Mouse (Mus musculus): ENCODE data around the gene Arl15. TPM values are rescaled to one million over a fixed set of nuclear protein-coding genes. Genes with fewer than 3 reads are reported as not detected.

The Arl15 gene
- polyA plus RNA-seq, 1 experiment from 2014 or later = 10.1 TPM

- peak overlapping the region; percentile 26; the same call in 1 of the 2 replicates for H3K27ac ChIP-seq (ENCODE audit: low read length)
- peak; percentile 35; the same call in 1 of the 2 replicates for ATAC-seq
- H3K4me3 ChIP-seq (ENCODE audit: low read depth, low read length) = no peak overlapping the region
- H3K4me2 ChIP-seq (replicated peaks; ENCODE audit: low read depth, low read length) = no peak overlapping the region
- TF ChIP-seq CTCF (IDR thresholded peaks at IDR 0.05) (no peak), EP300 (IDR thresholded peaks at IDR 0.05) (no peak)
- H3K9ac ChIP-seq (replicated peaks; ENCODE audit: low read depth) = no peak overlapping the region
- no peaks in the 10 kb centered on the region for H3K27me3 ChIP-seq (replicated peaks; ENCODE audit: insufficient read depth, low read length)
- H3K9me3 ChIP-seq (ENCODE audit: low read length) = no peaks in the 10 kb centered on the region
- no peaks in the 10 kb centered on the region for H3K36me3 ChIP-seq (ENCODE audit: insufficient read depth, low read length)
- DNase-seq (ENCODE audit: low spot score) = no peak
- WGBS = 58% methylated on average over 6 of the region's 6 CpGs
- H3K4me1 ChIP-seq (ENCODE audit: insufficient read depth, low read depth, low read length) = no peaks in the 10 kb centered on the region
These were observed 200.3 kb downstream of the Arl15 start for GRCm38 (mm10) chr13:113994586-113994985.

DNA sequence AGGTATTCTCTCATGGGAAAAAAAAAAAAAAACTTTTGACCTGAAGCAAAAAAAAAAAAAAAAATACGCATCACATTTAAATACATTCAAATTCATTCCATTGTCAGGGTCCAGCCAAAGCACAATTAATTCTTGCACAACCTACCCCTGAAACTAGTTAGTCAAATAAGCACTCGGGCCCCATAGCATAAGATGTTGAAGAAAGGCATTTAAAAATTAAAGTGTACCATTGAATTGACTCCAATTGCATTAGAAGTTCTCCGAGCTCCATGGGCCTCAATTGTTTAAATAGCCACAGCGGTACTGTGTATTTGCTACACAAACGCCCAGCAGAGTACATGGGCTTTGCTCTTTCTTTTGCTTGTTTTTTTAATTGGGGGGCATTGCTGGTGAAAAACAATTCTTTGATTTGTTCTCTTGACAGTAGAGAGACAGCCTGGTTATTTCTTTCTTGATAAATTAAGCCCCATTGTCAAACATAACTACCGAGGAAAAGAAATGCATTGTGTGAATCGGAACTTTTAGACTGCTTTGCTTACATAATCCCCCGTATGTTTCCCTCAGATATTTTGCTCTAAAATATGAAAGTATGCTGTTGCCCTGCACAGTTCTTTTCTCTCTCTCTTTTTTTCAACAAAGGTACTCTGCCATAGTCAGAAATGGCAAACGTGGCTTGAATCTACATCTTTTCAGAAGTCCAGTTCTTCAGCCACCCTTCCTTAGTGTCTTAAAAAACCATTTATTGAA, 201.4 kb downstream of the Arl15 start:
- Histone ChIP-seq H3K27ac (ENCODE audit: low read length) (no peak overlapping the region), H3K9me3 (ENCODE audit: low read length) (no peaks in the 10 kb centered on the region), H3K4me1 (ENCODE audit: insufficient read depth, low read depth, low read length) (no peaks in the 10 kb centered on the region), H3K4me2 (replicated peaks; ENCODE audit: low read depth, low read length) (no peak overlapping the region), H3K9ac (replicated peaks; ENCODE audit: low read depth) (no peak overlapping the region), H3K4me3 (ENCODE audit: low read depth, low read length) (no peak overlapping the region), H3K27me3 (replicated peaks; ENCODE audit: insufficient read depth, low read length) (no peaks in the 10 kb centered on the region), H3K36me3 (ENCODE audit: insufficient read depth, low read length) (no peaks in the 10 kb centered on the region)
- peak; percentile 44 for DNase-seq (ENCODE audit: low spot score)
- ATAC-seq = peak; percentile 37; the same call in 1 of the 2 replicates
- 57% methylated on average over 9 of the region's 9 CpGs for WGBS
- TF ChIP-seq EP300 (IDR thresholded peaks at IDR 0.05) (peak; percentile 71), CTCF (IDR thresholded peaks at IDR 0.05) (no peak)

GRCm38 (mm10) chr13:113998811-113999210, 204.5 kb downstream of the Arl15 start:
- 97% methylated on average over 12 of the region's 12 CpGs for WGBS
- Histone ChIP-seq H3K4me2 (replicated peaks; ENCODE audit: low read depth, low read length) (no peak overlapping the region), H3K4me1 (ENCODE audit: insufficient read depth, low read depth, low read length) (0 out of 2 replicates have a peak, but pooled peaks cover 1% of the 10 kb centered on the region), H3K9ac (replicated peaks; ENCODE audit: low read depth) (no peak overlapping the region), H3K27me3 (replicated peaks; ENCODE audit: insufficient read depth, low read length) (no peaks in the 10 kb centered on the region), H3K4me3 (ENCODE audit: low read depth, low read length) (no peak overlapping the region), H3K9me3 (ENCODE audit: low read length) (no peaks in the 10 kb centered on the region), H3K36me3 (ENCODE audit: insufficient read depth, low read length) (no peaks in the 10 kb centered on the region), H3K27ac (ENCODE audit: low read length) (no peak overlapping the region)
- TF ChIP-seq CTCF (IDR thresholded peaks at IDR 0.05) (no peak), EP300 (IDR thresholded peaks at IDR 0.05) (no peak)
- DNase-seq (ENCODE audit: low spot score) = no peak
- ATAC-seq = no peak

- WGBS = 51% methylated on average over 10 of the region's 10 CpGs
- H3K4me2 ChIP-seq (replicated peaks; ENCODE audit: low read depth, low read length) = no peak overlapping the region
- H3K4me3 ChIP-seq (ENCODE audit: low read depth, low read length) = no peak overlapping the region
- no peak overlapping the region for H3K27ac ChIP-seq (ENCODE audit: low read length)
- H3K9ac ChIP-seq (replicated peaks; ENCODE audit: low read depth) = no peak overlapping the region
- no peaks in the 10 kb centered on the region for H3K36me3 ChIP-seq (ENCODE audit: insufficient read depth, low read length)
- TF ChIP-seq CTCF (IDR thresholded peaks at IDR 0.05) (no peak), EP300 (IDR thresholded peaks at IDR 0.05) (peak; percentile 96)
- DNase-seq (ENCODE audit: low spot score) (peak; percentile 18), ATAC-seq (peak; percentile 78; the same call in 1 of the 2 replicates)
- peaks cover 8% of the 10 kb centered on the region; the same call in 1 of the 2 replicates for H3K4me1 ChIP-seq (ENCODE audit: insufficient read depth, low read depth, low read length)
- H3K9me3 ChIP-seq (ENCODE audit: low read length) = no peaks in the 10 kb centered on the region
- no peaks in the 10 kb centered on the region for H3K27me3 ChIP-seq (replicated peaks; ENCODE audit: insufficient read depth, low read length)
These were observed 209.2 kb downstream of the Arl15 start for GRCm38 (mm10) chr13:114003463-114003862.

- no peaks in the 10 kb centered on the region for H3K36me3 ChIP-seq (ENCODE audit: insufficient read depth, low read length)
- no peak overlapping the region for H3K9ac ChIP-seq (replicated peaks; ENCODE audit: low read depth)
- H3K4me1 ChIP-seq (ENCODE audit: insufficient read depth, low read depth, low read length) = peaks cover 8% of the 10 kb centered on the region; the same call in 1 of the 2 replicates
- WGBS = 62% methylated on average over 6 of the region's 6 CpGs
- H3K27ac ChIP-seq (ENCODE audit: low read length) = no peak overlapping the region
- DNase-seq (ENCODE audit: low spot score) (no peak), ATAC-seq (no peak)
- TF ChIP-seq EP300 (IDR thresholded peaks at IDR 0.05) (no peak), CTCF (IDR thresholded peaks at IDR 0.05) (no peak)
- H3K4me2 ChIP-seq (replicated peaks; ENCODE audit: low read depth, low read length) = no peak overlapping the region
- H3K4me3 ChIP-seq (ENCODE audit: low read depth, low read length) = no peak overlapping the region
- no peaks in the 10 kb centered on the region for H3K27me3 ChIP-seq (replicated peaks; ENCODE audit: insufficient read depth, low read length)
- H3K9me3 ChIP-seq (ENCODE audit: low read length) = no peaks in the 10 kb centered on the region
These were observed 209.9 kb downstream of the Arl15 start for GRCm38 (mm10) chr13:114004191-114004590.

DNA sequence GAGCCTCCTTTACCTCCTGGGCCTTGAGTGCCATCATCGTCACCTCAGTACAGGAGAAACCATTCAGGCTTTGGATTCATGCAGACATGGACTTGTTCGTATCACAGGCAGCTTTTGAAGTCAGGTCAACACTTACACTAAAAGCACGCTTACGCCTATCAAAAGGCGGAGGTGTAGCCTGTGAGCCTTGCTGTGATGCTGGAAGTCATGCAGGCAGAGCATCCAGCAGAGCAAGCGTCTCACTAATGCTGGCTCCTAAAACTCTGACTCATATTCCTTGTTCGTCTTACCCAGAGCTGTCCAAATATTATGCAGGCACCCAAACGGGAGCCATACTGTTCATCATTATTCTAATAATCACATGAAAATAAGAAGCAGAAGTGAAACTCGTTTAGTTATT, 215.5 kb downstream of the Arl15 start:
- DNase-seq (ENCODE audit: low spot score) = no peak
- WGBS = 78% methylated on average over 9 of the region's 9 CpGs
- no peak overlapping the region for H3K9ac ChIP-seq (replicated peaks; ENCODE audit: low read depth)

More for the DNA sequence above, 215.5 kb downstream of the Arl15 start:
- no peak overlapping the region for H3K4me2 ChIP-seq (replicated peaks; ENCODE audit: low read depth, low read length)
- H3K27ac ChIP-seq (ENCODE audit: low read length) = no peak overlapping the region
- TF ChIP-seq EP300 (IDR thresholded peaks at IDR 0.05) = no peak
- no peak for TF ChIP-seq CTCF (IDR thresholded peaks at IDR 0.05)
- H3K4me3 ChIP-seq (ENCODE audit: low read depth, low read length) = no peak overlapping the region
- H3K27me3 ChIP-seq (replicated peaks; ENCODE audit: insufficient read depth, low read length) = no peaks in the 10 kb centered on the region
- H3K4me1 ChIP-seq (ENCODE audit: insufficient read depth, low read depth, low read length) = no peaks in the 10 kb centered on the region
- no peaks in the 10 kb centered on the region for H3K9me3 ChIP-seq (ENCODE audit: low read length)
- no peak for ATAC-seq
- no peaks in the 10 kb centered on the region for H3K36me3 ChIP-seq (ENCODE audit: insufficient read depth, low read length)
